Mouse (Mus musculus): Measurements from ENCODE around the gene Csrp3. TPM values are rescaled to one million over a fixed set of nuclear protein-coding genes. Genes with fewer than 3 reads are reported as not detected.

The Csrp3 gene
- total and polyA plus RNA-seq, 2 experiments from 2014 or later = not detected

- no peak for TF ChIP-seq CTCF (IDR thresholded peaks at IDR 0.05; ENCODE audit: low read depth)
- H3K27me3 ChIP-seq (ENCODE audit: insufficient read depth, low read length) = peaks cover 11% of the 10 kb centered on the region
- peak overlapping the region; percentile 100 for H3K4me2 ChIP-seq (ENCODE audit: low read depth)
- H3K36me3 ChIP-seq (ENCODE audit: insufficient read depth) = no peaks in the 10 kb centered on the region
- H3K9me3 ChIP-seq (ENCODE audit: low read length) = no peaks in the 10 kb centered on the region
- peak overlapping the region; percentile 68 for H3K4me3 ChIP-seq (ENCODE audit: low read depth, low read length)
- no peaks in the 10 kb centered on the region for H3K4me1 ChIP-seq (ENCODE audit: insufficient read depth)
- peak overlapping the region; percentile 44 for H3K9ac ChIP-seq
- DNase-seq (peak; percentile 97), ATAC-seq (peak; percentile 98)
- no peak overlapping the region for H3K27ac ChIP-seq (ENCODE audit: low read depth, low read length)
- WGBS = 1% methylated on average over 69 of the region's 77 CpGs
Measured at GRCm38 (mm10) chr7:48880591-48881481, 33.0 kb upstream of the Csrp3 start.

- DNase-seq (no peak), ATAC-seq (no peak)
- WGBS = 40% methylated on average over 3 of the region's 3 CpGs
- no peak overlapping the region; the same call in 1 of the 2 replicates for H3K4me2 ChIP-seq (ENCODE audit: low read depth)
- no peak for TF ChIP-seq CTCF (IDR thresholded peaks at IDR 0.05; ENCODE audit: low read depth)
- no peak overlapping the region for H3K27ac ChIP-seq (ENCODE audit: low read depth, low read length)
- no peak overlapping the region for H3K4me3 ChIP-seq (ENCODE audit: low read depth, low read length)
- H3K36me3 ChIP-seq (ENCODE audit: insufficient read depth) = no peaks in the 10 kb centered on the region
- no peaks in the 10 kb centered on the region for H3K4me1 ChIP-seq (ENCODE audit: insufficient read depth)
- H3K9me3 ChIP-seq (ENCODE audit: low read length) = no peaks in the 10 kb centered on the region
- H3K27me3 ChIP-seq (ENCODE audit: insufficient read depth, low read length) = peaks cover 11% of the 10 kb centered on the region
- H3K9ac ChIP-seq = no peak overlapping the region
Measured at GRCm38 (mm10) chr7:48879574-48879973, 31.7 kb upstream of the Csrp3 start.

- TF ChIP-seq CTCF (IDR thresholded peaks at IDR 0.05; ENCODE audit: low read depth) = no peak
- 84% methylated on average over 15 of the region's 15 CpGs for WGBS
- peaks cover 6% of the 10 kb centered on the region for H3K27me3 ChIP-seq (ENCODE audit: insufficient read depth, low read length)
Measured at GRCm38 (mm10) chr7:48877786-48878390, 30.1 kb upstream of the Csrp3 start.

GRCm38 (mm10) chr7:48876526-48876925, 28.7 kb upstream of the Csrp3 start:
- Histone ChIP-seq H3K27ac (ENCODE audit: low read depth, low read length) (no peak overlapping the region), H3K9me3 (ENCODE audit: low read length) (no peaks in the 10 kb centered on the region), H3K4me2 (ENCODE audit: low read depth) (no peak overlapping the region), H3K9ac (no peak overlapping the region), H3K27me3 (ENCODE audit: insufficient read depth, low read length) (no peaks in the 10 kb centered on the region; the same call in 1 of the 2 replicates), H3K36me3 (ENCODE audit: insufficient read depth) (no peaks in the 10 kb centered on the region), H3K4me3 (ENCODE audit: low read depth, low read length) (no peak overlapping the region), H3K4me1 (ENCODE audit: insufficient read depth) (no peaks in the 10 kb centered on the region)
- DNase-seq (peak; percentile 74), ATAC-seq (no peak)
- 70% methylated on average over 4 of the region's 4 CpGs for WGBS
- TF ChIP-seq CTCF (IDR thresholded peaks at IDR 0.05; ENCODE audit: low read depth) = peak; percentile 80

More at GRCm38 (mm10) chr7:48877786-48878390, 30.1 kb upstream of the Csrp3 start:
- ATAC-seq (no peak), DNase-seq (no peak)
- Histone ChIP-seq H3K27ac (ENCODE audit: low read depth, low read length) (no peak overlapping the region), H3K36me3 (ENCODE audit: insufficient read depth) (no peaks in the 10 kb centered on the region), H3K4me2 (ENCODE audit: low read depth) (no peak overlapping the region), H3K4me3 (ENCODE audit: low read depth, low read length) (no peak overlapping the region), H3K4me1 (ENCODE audit: insufficient read depth) (no peaks in the 10 kb centered on the region), H3K9me3 (ENCODE audit: low read length) (no peaks in the 10 kb centered on the region), H3K9ac (no peak overlapping the region)

GRCm38 (mm10) chr7:48875096-48875495, 27.3 kb upstream of the Csrp3 start:
- WGBS = 78% methylated on average over 14 of the region's 14 CpGs
- DNase-seq (no peak), ATAC-seq (no peak)
- no peak overlapping the region for H3K4me2 ChIP-seq (ENCODE audit: low read depth)
- no peaks in the 10 kb centered on the region for H3K27me3 ChIP-seq (ENCODE audit: insufficient read depth, low read length)
- no peak overlapping the region for H3K9ac ChIP-seq
- H3K9me3 ChIP-seq (ENCODE audit: low read length) = no peaks in the 10 kb centered on the region
- no peaks in the 10 kb centered on the region for H3K4me1 ChIP-seq (ENCODE audit: insufficient read depth)
- TF ChIP-seq CTCF (IDR thresholded peaks at IDR 0.05; ENCODE audit: low read depth) = no peak
- no peak overlapping the region for H3K4me3 ChIP-seq (ENCODE audit: low read depth, low read length)
- H3K27ac ChIP-seq (ENCODE audit: low read depth, low read length) = no peak overlapping the region
- no peaks in the 10 kb centered on the region for H3K36me3 ChIP-seq (ENCODE audit: insufficient read depth)

- WGBS = 89% methylated on average over 11 of the region's 11 CpGs
- TF ChIP-seq CTCF (IDR thresholded peaks at IDR 0.05; ENCODE audit: low read depth) = no peak
- H3K27me3 ChIP-seq (ENCODE audit: insufficient read depth, low read length) = no peaks in the 10 kb centered on the region
- no peaks in the 10 kb centered on the region for H3K36me3 ChIP-seq (ENCODE audit: insufficient read depth)
- ATAC-seq (no peak), DNase-seq (no peak)
- no peak overlapping the region for H3K4me2 ChIP-seq (ENCODE audit: low read depth)
- no peaks in the 10 kb centered on the region for H3K4me1 ChIP-seq (ENCODE audit: insufficient read depth)
- H3K9me3 ChIP-seq (ENCODE audit: low read length) = no peaks in the 10 kb centered on the region
- H3K27ac ChIP-seq (ENCODE audit: low read depth, low read length) = no peak overlapping the region
- H3K4me3 ChIP-seq (ENCODE audit: low read depth, low read length) = no peak overlapping the region
- H3K9ac ChIP-seq = no peak overlapping the region
Measured at GRCm38 (mm10) chr7:48871292-48871691, 23.5 kb upstream of the Csrp3 start.

All from forebrain, postnatal 0 days (tissue).